Mouse (Mus musculus): Measurements from ENCODE around the gene Lrmp. TPM values are rescaled to one million over a fixed set of nuclear protein-coding genes. Genes with fewer than 3 reads are reported as not detected.

Lrmp gene
- polyA plus RNA-seq, 1 experiment from 2014 or later: 7.1 TPM

GRCm38 (mm10) chr6:145141827-145142226 is 26.4 kb downstream of the Lrmp start:
- H3K9ac ChIP-seq: no peak overlapping the region
- ATAC-seq (ENCODE audit: insufficient number of reproducible peaks, low FRiP score, low TSS enrichment, low read depth): no peak
- WGBS: 86% methylated on average over 12 of the region's 12 CpGs
- no peaks in the 10 kb centered on the region for H3K9me3 ChIP-seq (replicated peaks)
- no peaks in the 10 kb centered on the region for H3K36me3 ChIP-seq
- no peak overlapping the region for H3K4me3 ChIP-seq (replicated peaks)
- no peaks in the 10 kb centered on the region for H3K4me1 ChIP-seq
- H3K4me2 ChIP-seq (replicated peaks): no peak overlapping the region
- no peak overlapping the region for H3K27ac ChIP-seq (replicated peaks)
- no peaks in the 10 kb centered on the region for H3K27me3 ChIP-seq

- no peak overlapping the region for H3K4me3 ChIP-seq (replicated peaks)
- no peaks in the 10 kb centered on the region for H3K9me3 ChIP-seq (replicated peaks)
- no peak overlapping the region for H3K9ac ChIP-seq
- H3K4me2 ChIP-seq (replicated peaks): no peak overlapping the region
- no peaks in the 10 kb centered on the region for H3K27me3 ChIP-seq
- no peak for ATAC-seq (ENCODE audit: insufficient number of reproducible peaks, low FRiP score, low TSS enrichment, low read depth)
- WGBS: 68% methylated on average over 7 of the region's 7 CpGs
- H3K36me3 ChIP-seq: no peaks in the 10 kb centered on the region
- no peak overlapping the region for H3K27ac ChIP-seq (replicated peaks)
- no peaks in the 10 kb centered on the region for H3K4me1 ChIP-seq
Measured at GRCm38 (mm10) chr6:145145173-145145572, 29.7 kb downstream of the Lrmp start.

GRCm38 (mm10) chr6:145147716-145148115 is 32.3 kb downstream of the Lrmp start:
- no peaks in the 10 kb centered on the region for H3K36me3 ChIP-seq
- no peak for ATAC-seq (ENCODE audit: insufficient number of reproducible peaks, low FRiP score, low TSS enrichment, low read depth)
- no peak overlapping the region for H3K27ac ChIP-seq (replicated peaks)
- WGBS: 85% methylated on average over 16 of the region's 16 CpGs
- no peak overlapping the region for H3K9ac ChIP-seq
- H3K4me2 ChIP-seq (replicated peaks): no peak overlapping the region
- H3K4me3 ChIP-seq (replicated peaks): no peak overlapping the region
- H3K27me3 ChIP-seq: no peaks in the 10 kb centered on the region
- H3K4me1 ChIP-seq: no peaks in the 10 kb centered on the region
- no peaks in the 10 kb centered on the region for H3K9me3 ChIP-seq (replicated peaks)

- H3K27me3 ChIP-seq: no peaks in the 10 kb centered on the region
- H3K27ac ChIP-seq (replicated peaks): no peak overlapping the region
- H3K9me3 ChIP-seq (replicated peaks): no peaks in the 10 kb centered on the region
- H3K9ac ChIP-seq: no peak overlapping the region
- no peak overlapping the region for H3K4me3 ChIP-seq (replicated peaks)
- ATAC-seq (ENCODE audit: insufficient number of reproducible peaks, low FRiP score, low TSS enrichment, low read depth): no peak
- H3K4me1 ChIP-seq: no peaks in the 10 kb centered on the region
- 36% methylated on average over 9 of the region's 9 CpGs for WGBS
- H3K4me2 ChIP-seq (replicated peaks): no peak overlapping the region
- H3K36me3 ChIP-seq: no peaks in the 10 kb centered on the region
Measured at GRCm38 (mm10) chr6:145149054-145149453, 33.6 kb downstream of the Lrmp start.

- H3K4me1 ChIP-seq: no peaks in the 10 kb centered on the region
- no peaks in the 10 kb centered on the region for H3K27me3 ChIP-seq
- ATAC-seq (ENCODE audit: insufficient number of reproducible peaks, low FRiP score, low TSS enrichment, low read depth): no peak
- H3K9me3 ChIP-seq (replicated peaks): no peaks in the 10 kb centered on the region
- 65% methylated on average over 4 of the region's 4 CpGs for WGBS
- H3K4me2 ChIP-seq (replicated peaks): no peak overlapping the region
- no peak overlapping the region for H3K9ac ChIP-seq
- no peaks in the 10 kb centered on the region for H3K36me3 ChIP-seq
- H3K27ac ChIP-seq (replicated peaks): no peak overlapping the region
- H3K4me3 ChIP-seq (replicated peaks): no peak overlapping the region
Measured at GRCm38 (mm10) chr6:145158619-145159018, 43.2 kb downstream of the Lrmp start.

- Histone ChIP-seq H3K9me3 (replicated peaks) (no peaks in the 10 kb centered on the region), H3K9ac (no peak overlapping the region), H3K27me3 (no peaks in the 10 kb centered on the region), H3K36me3 (no peaks in the 10 kb centered on the region), H3K4me3 (replicated peaks) (no peak overlapping the region), H3K4me2 (replicated peaks) (no peak overlapping the region), H3K27ac (replicated peaks) (no peak overlapping the region), H3K4me1 (no peaks in the 10 kb centered on the region)
- WGBS: 59% methylated on average over 5 of the region's 5 CpGs
- ATAC-seq (ENCODE audit: insufficient number of reproducible peaks, low FRiP score, low TSS enrichment, low read depth): no peak
Measured at GRCm38 (mm10) chr6:145160581-145160980, 45.1 kb downstream of the Lrmp start.

GRCm38 (mm10) chr6:145171892-145172606 is 56.6 kb downstream of the Lrmp start:
- Histone ChIP-seq H3K27ac (replicated peaks) (no peak overlapping the region), H3K4me2 (replicated peaks) (no peak overlapping the region), H3K9ac (no peak overlapping the region), H3K4me1 (peaks cover 20% of the 10 kb centered on the region), H3K9me3 (replicated peaks) (no peaks in the 10 kb centered on the region), H3K36me3 (no peaks in the 10 kb centered on the region), H3K27me3 (peaks cover 7% of the 10 kb centered on the region; the same call in 1 of the 2 replicates), H3K4me3 (replicated peaks) (no peak overlapping the region)
- WGBS: 78% methylated on average over 14 of the region's 14 CpGs
- no peak for ATAC-seq (ENCODE audit: insufficient number of reproducible peaks, low FRiP score, low TSS enrichment, low read depth)

GRCm38 (mm10) chr6:145173781-145174191 is 58.3 kb downstream of the Lrmp start:
- Histone ChIP-seq H3K27ac (replicated peaks) (no peak overlapping the region), H3K4me3 (replicated peaks) (no peak overlapping the region), H3K4me1 (peaks cover 20% of the 10 kb centered on the region), H3K36me3 (no peaks in the 10 kb centered on the region), H3K9me3 (replicated peaks) (no peaks in the 10 kb centered on the region), H3K27me3 (peaks cover 8% of the 10 kb centered on the region; the same call in 1 of the 2 replicates), H3K4me2 (replicated peaks) (no peak overlapping the region; the same call in 1 of the 2 replicates), H3K9ac (no peak overlapping the region)
- 11% methylated on average over 11 of the region's 11 CpGs for WGBS
- peak; percentile 66 for ATAC-seq (ENCODE audit: insufficient number of reproducible peaks, low FRiP score, low TSS enrichment, low read depth)

GRCm38 (mm10) chr6:145175571-145175981 is 60.1 kb downstream of the Lrmp start:
- Histone ChIP-seq H3K27me3 (peaks cover 8% of the 10 kb centered on the region; the same call in 1 of the 2 replicates), H3K4me2 (replicated peaks) (0 out of 2 replicates have a peak overlapping the region, but pooled peaks have one; percentile 13), H3K9ac (no peak overlapping the region), H3K9me3 (replicated peaks) (no peaks in the 10 kb centered on the region), H3K36me3 (no peaks in the 10 kb centered on the region), H3K4me3 (replicated peaks) (no peak overlapping the region), H3K4me1 (peaks cover 20% of the 10 kb centered on the region), H3K27ac (replicated peaks) (no peak overlapping the region)
- ATAC-seq (ENCODE audit: insufficient number of reproducible peaks, low FRiP score, low TSS enrichment, low read depth): no peak
- 36% methylated on average over 9 of the region's 9 CpGs for WGBS

GRCm38 (mm10) chr6:145176474-145176873 is 61.0 kb downstream of the Lrmp start:
- 44% methylated on average over 10 of the region's 10 CpGs for WGBS
- ATAC-seq (ENCODE audit: insufficient number of reproducible peaks, low FRiP score, low TSS enrichment, low read depth): no peak
- H3K4me1 ChIP-seq: peaks cover 20% of the 10 kb centered on the region

GRCm38 (mm10) chr6:145179665-145180064 is 64.2 kb downstream of the Lrmp start:
- peaks cover 8% of the 10 kb centered on the region; the same call in 1 of the 2 replicates for H3K27me3 ChIP-seq
- no peak overlapping the region for H3K4me2 ChIP-seq (replicated peaks)
- H3K27ac ChIP-seq (replicated peaks): no peak overlapping the region
- WGBS: 26% methylated on average over 6 of the region's 6 CpGs
- ATAC-seq (ENCODE audit: insufficient number of reproducible peaks, low FRiP score, low TSS enrichment, low read depth): no peak; the same call in 1 of the 2 replicates
- H3K9ac ChIP-seq: no peak overlapping the region
- H3K4me1 ChIP-seq: peaks cover 10% of the 10 kb centered on the region; the same call in 1 of the 2 replicates
- no peaks in the 10 kb centered on the region for H3K36me3 ChIP-seq
- H3K4me3 ChIP-seq (replicated peaks): no peak overlapping the region
- no peaks in the 10 kb centered on the region for H3K9me3 ChIP-seq (replicated peaks)

More at GRCm38 (mm10) chr6:145176474-145176873, 61.0 kb downstream of the Lrmp start:
- H3K9ac ChIP-seq: no peak overlapping the region
- H3K36me3 ChIP-seq: no peaks in the 10 kb centered on the region
- no peak overlapping the region for H3K27ac ChIP-seq (replicated peaks)
- peaks cover 8% of the 10 kb centered on the region; the same call in 1 of the 2 replicates for H3K27me3 ChIP-seq
- H3K9me3 ChIP-seq (replicated peaks): no peaks in the 10 kb centered on the region
- H3K4me3 ChIP-seq (replicated peaks): no peak overlapping the region
- H3K4me2 ChIP-seq (replicated peaks): no peak overlapping the region

- no peak for ATAC-seq (ENCODE audit: insufficient number of reproducible peaks, low FRiP score, low TSS enrichment, low read depth)
- H3K36me3 ChIP-seq: no peaks in the 10 kb centered on the region
- 76% methylated on average over 8 of the region's 8 CpGs for WGBS
Measured at GRCm38 (mm10) chr6:145182044-145182443, 66.6 kb downstream of the Lrmp start.

More at GRCm38 (mm10) chr6:145182044-145182443, 66.6 kb downstream of the Lrmp start:
- Histone ChIP-seq H3K9ac (no peak overlapping the region), H3K27me3 (peaks cover 1% of the 10 kb centered on the region; the same call in 1 of the 2 replicates), H3K4me2 (replicated peaks) (no peak overlapping the region), H3K4me3 (replicated peaks) (no peak overlapping the region), H3K4me1 (no peaks in the 10 kb centered on the region), H3K9me3 (replicated peaks) (no peaks in the 10 kb centered on the region), H3K27ac (replicated peaks) (no peak overlapping the region)
